Mouse (Mus musculus) myocyte (in vitro differentiated cells): ENCODE results near the gene Sap30bp. TPM values are rescaled to one million over a fixed set of nuclear protein-coding genes. Genes with fewer than 3 reads are reported as not detected.
A peak's percentile ranks its signal among the peaks of the same experiment; 100 is the strongest.

Experiments
- H3K27me3 ChIP-seq: one replicate; pipeline ENCODE4 v1.6.1; 2011; ENCODE audit not compliant: control insufficient read depth, insufficient read depth, insufficient read length
- H3K36me3 ChIP-seq: one replicate; pipeline ENCODE4 v1.6.1; 2011; ENCODE audit not compliant: control insufficient read depth, insufficient read depth
- H3K4me2 ChIP-seq: one replicate; pipeline ENCODE4 v1.6.1; 2011; ENCODE audit warnings: low read depth, control low read depth
- H3K4me3 ChIP-seq: one replicate; pipeline ENCODE4 v1.5.1; 2011; ENCODE audit warnings: mild to moderate bottlenecking, control low read depth, moderate library complexity
- H3K79me2 ChIP-seq: one replicate; pipeline ENCODE4 v1.6.1; 2011; ENCODE audit not compliant: control insufficient read depth, insufficient read depth
- H3ac ChIP-seq: one replicate; pipeline ENCODE4 v1.6.1; 2011; ENCODE audit not compliant: control insufficient read depth, insufficient read length
- CEBPB ChIP-seq: IDR thresholded peaks from 2 replicates; pipeline ENCODE4 v1.6.1; 2011; ENCODE audit warnings: mild to moderate bottlenecking, moderate library complexity; ENCODE audit not compliant: poor library complexity, insufficient read depth, severe bottlenecking
- E2F4 ChIP-seq: IDR thresholded peaks from one replicate; pipeline ENCODE4 v1.6.1; 2011; ENCODE audit warnings: mild to moderate bottlenecking, control low read depth, moderate library complexity; ENCODE audit not compliant: insufficient read depth
- MAX ChIP-seq: IDR thresholded peaks from one replicate; pipeline ENCODE4 v1.6.1; 2011; ENCODE audit warnings: low read depth, mild to moderate bottlenecking, control low read depth
- MYOD1 ChIP-seq, 3 experiments: IDR thresholded peaks; one replicate each; pipeline ENCODE4 v1.6.1; 2011; ENCODE audit warnings: control low read depth in 2 of 3, low read depth in 2 of 3, mild to moderate bottlenecking in 2 of 3, moderate library complexity in 1 of 3; ENCODE audit not compliant: insufficient read length in 2 of 3, control insufficient read depth in 1 of 3
- MYOG ChIP-seq, 3 experiments: IDR thresholded peaks; one replicate each; pipeline ENCODE4 v1.6.1; 2011; ENCODE audit warnings: control low read depth in 2 of 3, low read depth in 2 of 3, mild to moderate bottlenecking in 2 of 3; ENCODE audit not compliant: insufficient read length in 2 of 3, control insufficient read depth in 1 of 3, insufficient read depth in 1 of 3
- POLR2A ChIP-seq: IDR thresholded peaks from one replicate; pipeline ENCODE4 v1.6.1; 2011; ENCODE audit warnings: low read depth, mild to moderate bottlenecking, control low read depth, moderate library complexity; ENCODE audit not compliant: insufficient read length
- POLR2AphosphoS2 ChIP-seq: IDR thresholded peaks from one replicate; pipeline ENCODE4 v1.6.1; 2011; ENCODE audit warnings: low read depth, control low read depth; ENCODE audit not compliant: insufficient read length
- REST ChIP-seq: IDR thresholded peaks from one replicate; pipeline ENCODE4 v1.6.1; 2011; ENCODE audit warnings: mild to moderate bottlenecking, control low read depth, moderate library complexity; ENCODE audit not compliant: insufficient read depth, insufficient read length
- SRF ChIP-seq: IDR thresholded peaks from one replicate; pipeline ENCODE4 v1.6.1; 2011; ENCODE audit warnings: low read depth; ENCODE audit not compliant: control insufficient read depth, insufficient read length
- TCF12 ChIP-seq: IDR thresholded peaks from one replicate; pipeline ENCODE4 v1.6.1; 2011; ENCODE audit warnings: mild to moderate bottlenecking, control low read depth; ENCODE audit not compliant: poor library complexity, insufficient read depth, severe bottlenecking
- TCF3 ChIP-seq: IDR thresholded peaks from one replicate; pipeline ENCODE4 v1.6.1; 2011; ENCODE audit warnings: low read depth, control low read depth; ENCODE audit not compliant: insufficient read length
- USF1 ChIP-seq: IDR thresholded peaks from one replicate; pipeline ENCODE4 v1.6.1; 2011; ENCODE audit warnings: low read depth, mild to moderate bottlenecking, control low read depth, moderate library complexity
- polyA plus RNA-seq: library from polyadenylated mRNA; unstranded; fragments of >200 nt; fragmentation: generic; extraction: Trizol; gene quantifications from one replicate; pipeline ENCODE4 v1.2.1, GENCODE M21; 2012; ENCODE audit warnings: missing spikeins

The Sap30bp gene
- 84.9 TPM for polyA plus RNA-seq

DNA sequence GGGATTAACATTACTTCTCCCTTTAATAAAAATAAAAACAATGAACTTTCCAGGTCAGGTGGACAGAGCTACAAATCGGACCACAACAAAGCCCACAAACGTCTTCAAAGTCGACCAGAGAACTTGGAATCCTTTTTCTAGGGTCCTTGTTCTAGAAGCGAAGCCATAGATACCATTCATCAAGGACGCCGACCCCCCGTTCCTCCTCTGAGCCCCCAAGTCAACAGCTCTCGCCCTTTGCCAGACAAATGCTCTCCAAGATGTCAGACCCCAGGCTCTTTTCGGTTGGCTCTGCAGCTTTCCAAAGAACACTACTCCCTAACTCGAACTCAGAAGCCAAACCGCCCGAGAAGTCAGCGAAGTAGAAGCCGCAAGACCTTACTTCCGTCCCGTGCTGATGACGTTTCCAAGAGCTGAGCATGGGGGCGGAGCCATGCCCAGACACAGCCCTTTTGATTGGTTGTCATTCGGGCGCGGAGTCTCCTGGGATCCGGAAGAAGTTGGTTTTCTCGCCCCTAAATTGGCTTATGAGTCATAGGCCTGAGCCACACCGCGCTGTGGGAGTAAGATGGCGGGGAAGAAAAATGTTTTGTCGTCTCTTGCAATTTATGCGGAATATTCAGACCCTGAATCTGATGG, at the start of gene Sap30bp, which contains the start of gene Recql5:
Gene Sap30bp (plus strand): TSS at position 175 of the 639 bp plus-strand sequence.
Gene Recql5 (minus strand): TSS at position 370 of the 639 bp plus-strand sequence.
- TF ChIP-seq MAX (peak; percentile 5), USF1 (no peak), SRF (peak; percentile 93), POLR2AphosphoS2 (peak; percentile 18), POLR2A (peak; percentile 16)
- Histone ChIP-seq H3K4me2 (peak within 1 kb of the TSS; percentile 88), H3K36me3 (peaks cover 22% of the 10 kb centered on the region), H3K79me2 (peaks cover 48% of the 10 kb centered on the region), H3K4me3 (peak within 1 kb of the TSS; percentile 79), H3K27me3 (no peaks in the 10 kb centered on the region), H3ac (peak within 1 kb of the TSS; percentile 8)

DNA sequence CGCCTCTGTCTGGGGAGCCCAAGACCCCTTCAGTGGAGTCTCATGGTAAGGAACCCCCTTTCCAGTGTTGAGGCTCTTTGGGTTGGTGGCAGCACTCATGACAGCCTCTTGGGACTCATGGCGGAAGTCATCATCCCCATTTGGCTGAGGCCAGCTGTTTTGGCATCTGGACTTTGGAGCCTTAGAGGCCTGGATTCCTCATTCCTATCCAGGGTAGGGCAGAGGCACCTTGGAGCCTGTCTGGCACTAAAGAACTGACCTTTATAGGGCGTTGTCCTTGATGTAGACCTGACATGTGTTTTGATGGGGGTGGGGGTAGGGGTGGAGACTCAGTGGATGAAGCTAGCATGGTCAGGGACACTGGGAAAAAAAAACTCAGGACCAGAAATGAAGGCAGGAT, 48.7 kb upstream of the Sap30bp start:
- Histone ChIP-seq H3K4me2 (no peak overlapping the region), H3K27me3 (peaks cover 70% of the 10 kb centered on the region), H3K79me2 (no peaks in the 10 kb centered on the region), H3ac (no peak overlapping the region), H3K36me3 (no peaks in the 10 kb centered on the region), H3K4me3 (no peak overlapping the region)
- no peak for TF ChIP-seq TCF12
- no peak for TF ChIP-seq USF1

DNA sequence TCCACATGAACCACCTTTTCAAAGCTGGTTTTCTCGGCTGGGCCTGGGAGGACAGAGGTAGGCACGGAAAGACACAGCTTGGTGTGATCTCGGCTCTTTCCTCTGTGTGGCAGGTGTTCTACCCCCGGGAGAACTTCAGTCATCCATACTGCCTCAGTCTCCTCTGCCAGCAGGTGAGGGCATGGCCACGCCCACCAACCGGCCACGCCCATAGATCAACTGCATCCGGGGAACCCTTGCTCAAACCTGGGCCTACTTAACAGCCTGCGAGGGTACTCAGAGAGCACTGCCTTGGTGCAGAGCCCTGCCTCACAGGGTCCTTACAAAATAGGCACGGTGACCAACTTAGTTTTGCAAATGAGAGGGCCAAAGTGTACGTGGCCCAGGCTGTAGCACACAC, 47.8 kb upstream of the Sap30bp start:
- Histone ChIP-seq H3K36me3 (no peaks in the 10 kb centered on the region), H3K4me2 (no peak overlapping the region), H3K27me3 (peaks cover 61% of the 10 kb centered on the region), H3K4me3 (no peak overlapping the region), H3K79me2 (no peaks in the 10 kb centered on the region), H3ac (no peak overlapping the region)
- TF ChIP-seq MYOG (IDR thresholded peaks at IDR 0.05; ENCODE audit: control insufficient read depth in 1 of 3, insufficient read depth in 1 of 3, insufficient read length in 2 of 3, low read depth in 2 of 3) (no peak), CEBPB (no peak), MYOD1 (IDR thresholded peaks at IDR 0.05; ENCODE audit: control insufficient read depth in 1 of 3, insufficient read length in 2 of 3, low read depth in 2 of 3) (no peak), REST (no peak), SRF (no peak), USF1 (no peak), POLR2AphosphoS2 (no peak), POLR2A (no peak), TCF12 (no peak), E2F4 (no peak), TCF3 (no peak)

DNA sequence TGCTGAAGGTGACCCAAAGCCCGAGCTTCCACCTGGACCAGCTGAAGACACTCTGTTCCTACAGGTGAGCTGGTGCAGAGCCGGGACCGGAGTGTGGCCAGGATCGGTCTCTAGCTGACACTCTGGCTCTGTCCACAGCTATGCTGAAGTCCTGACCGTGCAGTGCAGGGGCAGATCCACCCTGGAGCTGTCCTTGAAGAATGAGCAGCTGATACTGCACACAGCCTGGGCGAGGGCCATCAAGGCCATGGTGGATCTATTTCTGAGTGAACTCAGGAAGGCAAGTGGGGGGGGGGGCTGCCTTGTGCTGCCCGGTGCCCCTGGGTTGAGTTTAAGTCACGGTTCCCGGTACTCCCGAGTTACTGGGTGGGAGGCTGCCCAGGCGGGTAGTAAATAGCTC, 46.6 kb upstream of the Sap30bp start:
- no peaks in the 10 kb centered on the region for H3K79me2 ChIP-seq
- H3ac ChIP-seq = no peak overlapping the region
- H3K4me3 ChIP-seq = no peak overlapping the region
- TF ChIP-seq MYOG (IDR thresholded peaks at IDR 0.05; ENCODE audit: control insufficient read depth in 1 of 3, insufficient read depth in 1 of 3, insufficient read length in 2 of 3, low read depth in 2 of 3) (peak in 1 of 3 experiments; percentile 15), SRF (no peak)
- no peak overlapping the region for H3K4me2 ChIP-seq
- no peaks in the 10 kb centered on the region for H3K36me3 ChIP-seq
- H3K27me3 ChIP-seq = peaks cover 64% of the 10 kb centered on the region

DNA sequence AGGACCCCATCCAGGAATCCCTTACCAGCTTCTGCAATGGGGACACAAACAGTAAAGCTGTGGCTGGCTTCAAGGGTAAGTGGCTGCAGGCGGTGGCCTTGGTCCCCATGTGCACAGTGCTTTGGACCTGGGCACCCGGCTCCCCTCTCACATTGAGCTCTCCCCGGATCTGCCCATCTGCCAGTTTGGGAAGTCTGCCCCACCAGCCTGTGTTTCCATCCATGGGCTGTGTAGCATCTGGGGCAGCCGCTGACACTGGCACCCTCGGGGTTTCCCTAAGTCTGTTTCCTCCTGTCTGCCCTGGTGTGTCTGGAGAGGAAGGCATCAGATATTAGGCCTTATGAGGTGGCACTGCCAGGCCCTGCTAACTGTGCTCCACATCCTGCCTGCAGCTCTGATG, 45.1 kb upstream of the Sap30bp start:
- TF ChIP-seq TCF12 = no peak
- TF ChIP-seq SRF = no peak
- TF ChIP-seq CEBPB = no peak
- TF ChIP-seq POLR2AphosphoS2 = no peak
- TF ChIP-seq E2F4 = no peak
- TF ChIP-seq TCF3 = no peak
- TF ChIP-seq MYOD1 (IDR thresholded peaks at IDR 0.05; ENCODE audit: control insufficient read depth in 1 of 3, insufficient read length in 2 of 3, low read depth in 2 of 3) = no peak
- TF ChIP-seq MYOG (IDR thresholded peaks at IDR 0.05; ENCODE audit: control insufficient read depth in 1 of 3, insufficient read depth in 1 of 3, insufficient read length in 2 of 3, low read depth in 2 of 3) = no peak
- no peak for TF ChIP-seq MAX
- TF ChIP-seq POLR2A = no peak
- no peak for TF ChIP-seq USF1
- Histone ChIP-seq H3K36me3 (no peaks in the 10 kb centered on the region), H3K79me2 (no peaks in the 10 kb centered on the region), H3K4me2 (no peak overlapping the region), H3ac (no peak overlapping the region), H3K27me3 (peaks cover 51% of the 10 kb centered on the region), H3K4me3 (no peak overlapping the region)

DNA sequence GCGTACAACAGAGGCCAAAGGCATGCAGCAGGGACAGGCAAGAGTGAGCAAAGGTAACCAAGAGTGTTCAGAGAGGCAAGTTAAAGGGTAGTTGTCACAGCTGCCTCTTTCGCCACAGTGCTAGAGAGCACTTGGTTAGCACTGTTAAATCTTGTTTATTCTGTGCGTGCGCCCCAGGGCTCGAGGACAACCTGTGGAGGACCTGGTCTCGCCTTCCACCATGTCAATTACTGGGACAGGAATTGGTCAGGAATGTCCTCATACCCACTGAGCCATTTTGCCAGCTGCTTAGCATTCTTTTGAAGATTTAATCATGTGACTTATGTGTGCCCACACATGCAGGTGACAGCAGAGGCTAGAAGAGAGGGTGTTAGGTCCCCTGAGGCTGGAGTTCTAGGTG, 43.9 kb upstream of the Sap30bp start:
- Histone ChIP-seq H3K4me2 (no peak overlapping the region), H3K4me3 (no peak overlapping the region), H3ac (no peak overlapping the region), H3K27me3 (peaks cover 39% of the 10 kb centered on the region), H3K79me2 (no peaks in the 10 kb centered on the region), H3K36me3 (no peaks in the 10 kb centered on the region)
- TF ChIP-seq POLR2AphosphoS2 = no peak
- no peak for TF ChIP-seq POLR2A
- TF ChIP-seq MYOD1 (IDR thresholded peaks at IDR 0.05; ENCODE audit: control insufficient read depth in 1 of 3, insufficient read length in 2 of 3, low read depth in 2 of 3) = no peak
- no peak for TF ChIP-seq SRF
